Mouse (Mus musculus) myocyte (in vitro differentiated cells): ENCODE results near the gene Clcn6. TPM values are rescaled to one million over a fixed set of nuclear protein-coding genes. Genes with fewer than 3 reads are reported as not detected.

Experiments
- H3K27me3 ChIP-seq: one replicate; pipeline ENCODE4 v1.6.1; 2011; ENCODE audit not compliant: control insufficient read depth, insufficient read depth, insufficient read length
- H3K36me3 ChIP-seq: one replicate; pipeline ENCODE4 v1.6.1; 2011; ENCODE audit not compliant: control insufficient read depth, insufficient read depth
- H3K4me2 ChIP-seq: one replicate; pipeline ENCODE4 v1.6.1; 2011; ENCODE audit warnings: low read depth, control low read depth
- H3K4me3 ChIP-seq: one replicate; pipeline ENCODE4 v1.5.1; 2011; ENCODE audit warnings: mild to moderate bottlenecking, control low read depth, moderate library complexity
- H3K79me2 ChIP-seq: one replicate; pipeline ENCODE4 v1.6.1; 2011; ENCODE audit not compliant: control insufficient read depth, insufficient read depth
- H3ac ChIP-seq: one replicate; pipeline ENCODE4 v1.6.1; 2011; ENCODE audit not compliant: control insufficient read depth, insufficient read length
- CEBPB ChIP-seq: IDR thresholded peaks from 2 replicates; pipeline ENCODE4 v1.6.1; 2011; ENCODE audit warnings: mild to moderate bottlenecking, moderate library complexity; ENCODE audit not compliant: poor library complexity, insufficient read depth, severe bottlenecking
- E2F4 ChIP-seq: IDR thresholded peaks from one replicate; pipeline ENCODE4 v1.6.1; 2011; ENCODE audit warnings: mild to moderate bottlenecking, control low read depth, moderate library complexity; ENCODE audit not compliant: insufficient read depth
- MAX ChIP-seq: IDR thresholded peaks from one replicate; pipeline ENCODE4 v1.6.1; 2011; ENCODE audit warnings: low read depth, mild to moderate bottlenecking, control low read depth
- MYOD1 ChIP-seq, 3 experiments: IDR thresholded peaks; one replicate each; pipeline ENCODE4 v1.6.1; 2011; ENCODE audit warnings: control low read depth in 2 of 3, low read depth in 2 of 3, mild to moderate bottlenecking in 2 of 3, moderate library complexity in 1 of 3; ENCODE audit not compliant: insufficient read length in 2 of 3, control insufficient read depth in 1 of 3
- MYOG ChIP-seq, 3 experiments: IDR thresholded peaks; one replicate each; pipeline ENCODE4 v1.6.1; 2011; ENCODE audit warnings: control low read depth in 2 of 3, low read depth in 2 of 3, mild to moderate bottlenecking in 2 of 3; ENCODE audit not compliant: insufficient read length in 2 of 3, control insufficient read depth in 1 of 3, insufficient read depth in 1 of 3
- POLR2A ChIP-seq: IDR thresholded peaks from one replicate; pipeline ENCODE4 v1.6.1; 2011; ENCODE audit warnings: low read depth, mild to moderate bottlenecking, control low read depth, moderate library complexity; ENCODE audit not compliant: insufficient read length
- POLR2AphosphoS2 ChIP-seq: IDR thresholded peaks from one replicate; pipeline ENCODE4 v1.6.1; 2011; ENCODE audit warnings: low read depth, control low read depth; ENCODE audit not compliant: insufficient read length
- REST ChIP-seq: IDR thresholded peaks from one replicate; pipeline ENCODE4 v1.6.1; 2011; ENCODE audit warnings: mild to moderate bottlenecking, control low read depth, moderate library complexity; ENCODE audit not compliant: insufficient read depth, insufficient read length
- SRF ChIP-seq: IDR thresholded peaks from one replicate; pipeline ENCODE4 v1.6.1; 2011; ENCODE audit warnings: low read depth; ENCODE audit not compliant: control insufficient read depth, insufficient read length
- TCF12 ChIP-seq: IDR thresholded peaks from one replicate; pipeline ENCODE4 v1.6.1; 2011; ENCODE audit warnings: mild to moderate bottlenecking, control low read depth; ENCODE audit not compliant: poor library complexity, insufficient read depth, severe bottlenecking
- TCF3 ChIP-seq: IDR thresholded peaks from one replicate; pipeline ENCODE4 v1.6.1; 2011; ENCODE audit warnings: low read depth, control low read depth; ENCODE audit not compliant: insufficient read length
- USF1 ChIP-seq: IDR thresholded peaks from one replicate; pipeline ENCODE4 v1.6.1; 2011; ENCODE audit warnings: low read depth, mild to moderate bottlenecking, control low read depth, moderate library complexity
- polyA plus RNA-seq: library from polyadenylated mRNA; unstranded; fragments of >200 nt; fragmentation: generic; extraction: Trizol; gene quantifications from one replicate; pipeline ENCODE4 v1.2.1, GENCODE M21; 2012; ENCODE audit warnings: missing spikeins

Gene Clcn6
- polyA plus RNA-seq, 1 experiment, result 19.6 TPM

DNA sequence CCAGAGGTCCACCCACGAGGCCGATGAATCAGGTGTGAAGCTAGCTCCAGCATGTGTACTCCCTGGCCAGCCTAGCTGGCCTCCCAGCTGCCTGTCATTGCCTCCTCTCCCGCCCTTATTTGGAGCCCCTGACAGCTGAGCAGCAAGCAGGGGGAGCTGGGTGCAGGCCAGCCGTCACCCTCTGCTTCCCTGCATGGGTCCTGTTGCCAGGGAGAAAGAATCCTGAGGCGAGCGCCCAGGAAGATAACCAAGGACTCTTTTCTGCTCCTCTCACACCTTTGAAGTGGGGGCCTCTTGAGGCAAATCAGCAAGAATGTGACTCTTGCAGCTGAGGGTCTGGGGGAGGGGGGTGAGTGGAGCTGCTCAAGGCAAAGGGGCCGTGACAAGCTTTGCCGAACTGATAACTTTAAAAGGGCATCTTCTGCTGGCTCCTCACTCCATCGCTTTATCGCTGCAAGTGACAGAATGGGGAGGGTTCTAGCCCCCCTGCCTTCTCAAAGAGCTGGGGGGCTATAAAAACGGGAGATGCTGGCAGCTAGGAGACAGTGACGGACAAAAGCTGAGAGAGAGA lies 38.3 kb downstream of the Clcn6 start, which contains the start of gene Nppa:
Gene Nppa (plus strand): TSS at position 521 of the 571 bp plus-strand sequence.
- no peaks in the 10 kb centered on the region for H3K36me3 ChIP-seq
- no peak within 1 kb of the TSS for H3K4me2 ChIP-seq
- no peaks in the 10 kb centered on the region for H3K79me2 ChIP-seq
- no peak within 1 kb of the TSS for H3ac ChIP-seq
- H3K4me3 ChIP-seq, result no peak within 1 kb of the TSS
- TF ChIP-seq MYOG (IDR thresholded peaks at IDR 0.05; ENCODE audit: control insufficient read depth in 1 of 3, insufficient read depth in 1 of 3, insufficient read length in 2 of 3, low read depth in 2 of 3) (peak in 1 of 3 experiments; percentile 25), SRF (no peak)
- no peaks in the 10 kb centered on the region for H3K27me3 ChIP-seq

GRCm38 (mm10) chr4:147995311-147995710 lies 43.3 kb downstream of the Clcn6 start:
- Histone ChIP-seq H3K79me2 (no peaks in the 10 kb centered on the region), H3K4me2 (no peak overlapping the region), H3K4me3 (no peak overlapping the region), H3K36me3 (no peaks in the 10 kb centered on the region), H3ac (no peak overlapping the region), H3K27me3 (no peaks in the 10 kb centered on the region)
- no peak for TF ChIP-seq POLR2AphosphoS2
- TF ChIP-seq E2F4, result no peak
- no peak for TF ChIP-seq MYOD1 (IDR thresholded peaks at IDR 0.05; ENCODE audit: control insufficient read depth in 1 of 3, insufficient read length in 2 of 3, low read depth in 2 of 3)
- TF ChIP-seq USF1, result no peak
- TF ChIP-seq TCF3, result no peak
- TF ChIP-seq CEBPB, result no peak
- TF ChIP-seq REST, result no peak
- TF ChIP-seq POLR2A, result no peak

GRCm38 (mm10) chr4:147993571-147994095 lies 45.0 kb downstream of the Clcn6 start:
- H3K4me3 ChIP-seq, result no peak overlapping the region
- peak overlapping the region; percentile 55 for H3K4me2 ChIP-seq
- H3ac ChIP-seq, result no peak overlapping the region
- TF ChIP-seq CEBPB (peak; percentile 49; the same call in 1 of the 2 replicates), MAX (no peak)
- H3K27me3 ChIP-seq, result no peaks in the 10 kb centered on the region
- H3K36me3 ChIP-seq, result no peaks in the 10 kb centered on the region
- no peaks in the 10 kb centered on the region for H3K79me2 ChIP-seq

- no peak within 1 kb of the TSS for H3ac ChIP-seq
- no peaks in the 10 kb centered on the region for H3K79me2 ChIP-seq
- H3K36me3 ChIP-seq, result no peaks in the 10 kb centered on the region
- no peaks in the 10 kb centered on the region for H3K27me3 ChIP-seq
- TF ChIP-seq TCF12 (no peak), REST (peak; percentile 94), MAX (peak; percentile 53), MYOD1 (IDR thresholded peaks at IDR 0.05; ENCODE audit: control insufficient read depth in 1 of 3, insufficient read length in 2 of 3, low read depth in 2 of 3) (no peak)
- no peak within 1 kb of the TSS for H3K4me3 ChIP-seq
- H3K4me2 ChIP-seq, result no peak within 1 kb of the TSS
Measured at GRCm38 (mm10) chr4:147985205-147986132, 53.2 kb downstream of the Clcn6 start, which contains the start of gene Nppb. Nppb (plus strand) TSS chr4:147985788.

DNA sequence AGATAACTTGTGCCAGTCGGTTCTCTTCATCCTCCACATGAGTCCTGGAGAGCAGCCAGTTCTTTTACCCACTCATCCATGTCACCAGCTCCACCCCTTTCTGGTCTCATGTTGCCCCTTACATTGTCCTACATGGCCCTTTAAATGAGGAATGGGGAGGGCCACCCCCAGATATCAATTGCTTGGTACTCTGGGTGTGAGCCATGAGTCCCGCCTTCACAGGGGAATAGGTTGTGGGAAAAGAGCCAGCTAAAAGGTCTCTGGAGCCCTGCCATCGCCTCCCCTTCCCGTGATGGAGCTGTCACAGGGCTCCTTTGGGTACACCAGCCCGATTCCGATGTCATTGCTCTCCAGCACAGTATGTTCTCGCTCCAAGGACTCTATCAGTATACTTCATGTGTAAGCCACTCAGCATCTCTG lies 59.2 kb downstream of the Clcn6 start:
- no peaks in the 10 kb centered on the region for H3K36me3 ChIP-seq
- H3K79me2 ChIP-seq, result no peaks in the 10 kb centered on the region
- no peak overlapping the region for H3ac ChIP-seq
- H3K27me3 ChIP-seq, result no peaks in the 10 kb centered on the region
- TF ChIP-seq USF1 (no peak), TCF12 (no peak), MAX (no peak), TCF3 (no peak), E2F4 (no peak), CEBPB (no peak), REST (no peak), POLR2A (no peak), MYOG (IDR thresholded peaks at IDR 0.05; ENCODE audit: control insufficient read depth in 1 of 3, insufficient read depth in 1 of 3, insufficient read length in 2 of 3, low read depth in 2 of 3) (no peak), SRF (no peak), POLR2AphosphoS2 (no peak), MYOD1 (IDR thresholded peaks at IDR 0.05; ENCODE audit: control insufficient read depth in 1 of 3, insufficient read length in 2 of 3, low read depth in 2 of 3) (no peak)
- H3K4me2 ChIP-seq, result no peak overlapping the region
- no peak overlapping the region for H3K4me3 ChIP-seq
